Mouse (Mus musculus): ENCODE measurements around the gene Gpa33.

GRCm38 (mm10) chr1:166123751-166124150 lies 6.3 kb upstream of the Gpa33 start:
- no peak for TF ChIP-seq CTCF (IDR thresholded peaks at IDR 0.05; ENCODE audit: low read depth)
- TF ChIP-seq EP300 (IDR thresholded peaks at IDR 0.05; ENCODE audit: low read depth): no peak
